In the genomic region with DNA sequence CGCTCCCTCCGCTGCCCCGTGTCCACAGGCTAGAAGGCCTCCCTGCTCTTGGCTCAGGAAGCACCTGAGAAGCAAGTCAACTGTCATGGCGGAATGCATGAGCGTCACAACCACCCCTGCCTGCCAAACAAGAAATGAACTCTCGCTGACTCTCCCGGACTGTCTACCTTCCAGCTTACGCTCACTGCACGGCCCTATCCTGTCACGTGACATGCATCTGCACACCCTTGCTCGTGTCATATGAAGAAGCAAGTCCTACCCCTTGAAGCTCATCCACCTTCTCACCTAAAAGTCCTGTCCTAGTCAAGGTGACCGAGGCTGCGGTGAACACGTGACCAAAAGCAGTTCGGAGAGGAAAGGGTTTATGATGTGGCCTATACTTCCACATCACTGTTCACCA, we compare ENCODE assay signal across 18 mouse cellular contexts. TPM values are rescaled to one million over a fixed set of nuclear protein-coding genes. Genes with fewer than 3 reads are reported as not detected.
A peak's percentile ranks its signal among the peaks of the same experiment; 100 is the strongest.
DNase-seq lines count a peak whose midpoint lies in the region; ATAC-seq and TF ChIP-seq lines count a peak whose summit lies in the region.
"Had no signal": no experiment of that assay in that cellular context is flagged by ENCODE, and none has a peak within 500 bp of the region (broad histone marks: within the 10 kb centered on the region; RNA-seq: fewer than 3 reads in every experiment).

No protein-coding gene starts in this region.

- H3K4me1 ChIP-seq in kidney, postnatal 0 days (replicated peaks; ENCODE audit: insufficient read depth, low read length), result peaks cover 9% of the 10 kb centered on the region; the same call in 1 of the 2 replicates
- peaks cover 95% of the 10 kb centered on the region for H3K4me1 ChIP-seq in megakaryocyte, embryonic 14.5 days
- H3K4me1 ChIP-seq in hindbrain, embryonic 13.5 days (replicated peaks), result peaks cover 25% of the 10 kb centered on the region
- H3K4me1 ChIP-seq: neural tube, embryonic 12.5 days had no signal

- no peak for DNase-seq in kidney, postnatal 0 days (ENCODE audit: low spot score)
- DNase-seq in kidney, adult 18-20 months, result no peak
- peak; percentile 20 for DNase-seq in CD4-positive helper T cell, adult 2 months (ENCODE audit: low read depth, low spot score)
- peak; percentile 43 for DNase-seq in R1 (ENCODE audit: low read depth, low spot score)
- DNase-seq in lung, postnatal 10 days, result no peak
- DNase-seq: cerebellum, adult 11 months; forebrain, postnatal 0 days; gastrocnemius, postnatal 36 days; right cerebral cortex, postnatal 25 days; thymus, postnatal 4 days had no signal

- H3K27ac ChIP-seq in kidney, postnatal 0 days, result peak overlapping the region; percentile 66
- H3K27ac ChIP-seq in hindbrain, embryonic 13.5 days, result no peak overlapping the region
- H3K27ac ChIP-seq: embryonic facial prominence, embryonic 12.5 days; heart, embryonic 15.5 days; hindbrain, embryonic 10.5 days; lung, embryonic 15.5 days; neural tube, embryonic 12.5 days had no signal

- no peak for ATAC-seq in kidney, postnatal 0 days (replicated peaks; ENCODE audit: low FRiP score, low read depth)
- ATAC-seq in hindbrain, embryonic 13.5 days (ENCODE audit: low FRiP score), result no peak
- ATAC-seq: forebrain, postnatal 0 days had no signal

- no peak overlapping the region for H3K4me3 ChIP-seq in kidney, postnatal 0 days (replicated peaks; ENCODE audit: low read depth, low read length)
- H3K4me3 ChIP-seq in megakaryocyte, embryonic 14.5 days (replicated peaks), result peak overlapping the region; percentile 0
- no peak overlapping the region for H3K4me3 ChIP-seq in hindbrain, embryonic 13.5 days
- H3K4me3 ChIP-seq: embryonic facial prominence, embryonic 12.5 days; heart, embryonic 15.5 days; hindbrain, embryonic 10.5 days; lung, embryonic 15.5 days; neural tube, embryonic 12.5 days had no signal

- H3K36me3 ChIP-seq in kidney, postnatal 0 days (ENCODE audit: insufficient read depth, low read length), result no peaks in the 10 kb centered on the region
- H3K36me3 ChIP-seq in megakaryocyte, embryonic 14.5 days (replicated peaks; ENCODE audit: low read length), result peaks cover 81% of the 10 kb centered on the region
- peaks cover 5% of the 10 kb centered on the region; the same call in 1 of the 2 replicates for H3K36me3 ChIP-seq in hindbrain, embryonic 13.5 days
- H3K36me3 ChIP-seq: embryonic facial prominence, embryonic 12.5 days; heart, embryonic 15.5 days; hindbrain, embryonic 10.5 days; neural tube, embryonic 12.5 days had no signal

- no peak for TF ChIP-seq CTCF in kidney, postnatal 0 days (IDR thresholded peaks at IDR 0.05; ENCODE audit: low read depth)

- H3K9me3 ChIP-seq in kidney, postnatal 0 days (replicated peaks; ENCODE audit: low read length), result no peaks in the 10 kb centered on the region
- H3K9me3 ChIP-seq in megakaryocyte, embryonic 14.5 days, result no peaks in the 10 kb centered on the region
- no peaks in the 10 kb centered on the region for H3K9me3 ChIP-seq in hindbrain, embryonic 13.5 days
- H3K9me3 ChIP-seq: embryonic facial prominence, embryonic 12.5 days; heart, embryonic 15.5 days; hindbrain, embryonic 10.5 days; lung, embryonic 15.5 days; neural tube, embryonic 12.5 days had no signal

- no peaks in the 10 kb centered on the region for H3K27me3 ChIP-seq in kidney, postnatal 0 days (ENCODE audit: insufficient read depth, low read length)
- H3K27me3 ChIP-seq in megakaryocyte, embryonic 14.5 days (replicated peaks), result no peaks in the 10 kb centered on the region
- H3K27me3 ChIP-seq in hindbrain, embryonic 13.5 days, result no peaks in the 10 kb centered on the region
- H3K27me3 ChIP-seq: CH12.LX; embryonic facial prominence, embryonic 12.5 days; heart, embryonic 15.5 days; lung, embryonic 15.5 days; neural tube, embryonic 12.5 days had no signal

- no peak overlapping the region for H3K9ac ChIP-seq in kidney, postnatal 0 days (ENCODE audit: low read depth, low read length)
- no peak overlapping the region for H3K9ac ChIP-seq in hindbrain, embryonic 13.5 days
- H3K9ac ChIP-seq: embryonic facial prominence, embryonic 12.5 days; forebrain, postnatal 0 days; heart, embryonic 15.5 days; lung, embryonic 15.5 days; neural tube, embryonic 12.5 days had no signal

- H3K4me2 ChIP-seq in kidney, postnatal 0 days (ENCODE audit: low read length), result no peak overlapping the region
- H3K4me2 ChIP-seq in hindbrain, embryonic 13.5 days, result no peak overlapping the region
- H3K4me2 ChIP-seq: embryonic facial prominence, embryonic 12.5 days; heart, embryonic 15.5 days; lung, embryonic 15.5 days; neural tube, embryonic 12.5 days had no signal

- WGBS in kidney, postnatal 0 days, result 91% methylated on average over 15 of the region's 15 CpGs
- 94% methylated on average over 15 of the region's 15 CpGs for WGBS in hindbrain, embryonic 13.5 days

RNA-seq across cellular contexts. Expression of a gene that starts 50.4 kb away (rescaled TPM):
- 8.7 and 9.7 TPM in 2 replicates for polyA plus RNA-seq in kidney, postnatal 0 days (2015; fragmentation: Nextera tagmentation; extraction: Ambion mirVana)
- polyA plus RNA-seq in megakaryocyte, embryonic 14.5 days (2012; ENCODE audit: insufficient read depth, low replicate concordance), result 14.8 and 55.2 TPM in 2 replicates
- 3.7 and 3.9 TPM in 2 replicates for polyA plus RNA-seq in hindbrain, embryonic 13.5 days (2015; fragmentation: Nextera tagmentation; extraction: Ambion mirVana)

Comparison
In these comparisons a context has a peak if more than half of its experiments do, and no peak if none do; other contexts are left out.
1. DNase-seq: peak in CD4-positive helper T cell, adult 2 months (single experiment) and R1 (single experiment); none in kidney, postnatal 0 days (single experiment), kidney, adult 18-20 months (single experiment) and lung, postnatal 10 days (single experiment).